Mouse (Mus musculus) frontal cortex, adult 2 months (tissue): ENCODE data around the gene Hacd4. TPM values are rescaled to one million over a fixed set of nuclear protein-coding genes. Genes with fewer than 3 reads are reported as not detected.

Source experiments
- DNase-seq, 2 experiments: peaks; one replicate each; pipeline ENCODE4 v3.0.0; 2022; ENCODE audit warnings: low spot score in 1 of 2; ENCODE audit errors: extremely low spot score in 1 of 2
- polyA plus RNA-seq: library from polyadenylated mRNA; depleted of rRNA; stranded (reverse); fragments of >200 nt; gene quantifications from 2 replicates; pipeline ENCODE4 v1.2.3, GENCODE M21; 2012; rRNA removed

The Hacd4 gene
- polyA plus RNA-seq, 1 experiment: 1.8 TPM

GRCm38 (mm10) chr4:88356652-88357051 is 82.1 kb downstream of the Hacd4 start:
- peak in 1 of 2 experiments; percentile 66 for DNase-seq

DNA sequence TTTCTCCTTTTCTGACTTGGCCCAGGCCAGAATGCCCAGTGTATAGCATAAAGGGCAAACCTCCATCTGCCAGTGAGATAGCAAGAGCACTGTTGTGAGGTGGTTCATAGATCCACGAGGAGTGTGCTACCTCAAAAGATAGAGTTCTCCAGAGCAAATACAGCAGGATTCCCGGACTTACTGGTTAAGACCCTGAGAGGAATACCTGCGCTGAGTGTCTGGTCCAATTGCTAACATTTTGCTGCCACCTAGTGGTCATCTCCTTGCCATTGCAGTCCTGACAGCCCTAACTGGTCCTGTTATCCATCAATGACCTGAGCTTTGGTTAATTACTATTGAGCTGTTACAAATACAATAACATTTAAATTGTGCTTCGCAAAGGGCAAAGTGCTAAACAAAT is 87.8 kb downstream of the Hacd4 start:
- DNase-seq: peak; percentile 58 to 91

Other genes with a start within 250 kb of the Hacd4 start
- not detected in 2 replicates for gene Ifnb1, start 83.8 kb upstream of the Hacd4 start, polyA plus RNA-seq
- gene Ifna15, start 119.3 kb upstream of the Hacd4 start, polyA plus RNA-seq: not detected in 2 replicates
- not detected in 2 replicates for gene Ifna14, start 132.9 kb upstream of the Hacd4 start, polyA plus RNA-seq
- not detected in 2 replicates for gene Ifna9, start 153.5 kb upstream of the Hacd4 start, polyA plus RNA-seq
- not detected in 2 replicates for gene Ifna12, start 164.4 kb upstream of the Hacd4 start, polyA plus RNA-seq
- gene C87499, start 195.5 kb upstream of the Hacd4 start, polyA plus RNA-seq: not detected in 2 replicates
- not detected in 2 replicates for gene Ifna13, start 205.5 kb upstream of the Hacd4 start, polyA plus RNA-seq
- gene Ifna16, start 238.0 kb upstream of the Hacd4 start, polyA plus RNA-seq: not detected in 2 replicates
- gene Ifna2, start 245.0 kb upstream of the Hacd4 start, polyA plus RNA-seq: not detected in 2 replicates